Comparison of ENCODE assay signal across 10 mouse cellular contexts in genomic region chr19:36927800-36928361, GRCm38 (mm10). TPM values are rescaled to one million over a fixed set of nuclear protein-coding genes. Genes with fewer than 3 reads are reported as not detected.
A peak's percentile ranks its signal among the peaks of the same experiment; 100 is the strongest.
DNase-seq lines count a peak whose midpoint lies in the region; ATAC-seq and TF ChIP-seq lines count a peak whose summit lies in the region.
"Had no signal": no experiment of that assay in that cellular context is flagged by ENCODE, and none has a peak within 500 bp of the region (broad histone marks: within the 10 kb centered on the region; RNA-seq: fewer than 3 reads in every experiment).

No protein-coding gene starts in this region.

- TF ChIP-seq EP300 in ES-Bruce4 (IDR thresholded peaks at IDR 0.05; ENCODE audit: insufficient read depth, low read depth, low read length) = no peak
- TF ChIP-seq EP300 in liver, postnatal 0 days (IDR thresholded peaks at IDR 0.05; ENCODE audit: low read depth) = no peak

- DNase-seq in liver, postnatal 0 days = no peak
- no peak for DNase-seq in yolk sac, embryonic 10.5 days (ENCODE audit: low spot score)
- DNase-seq in lung, adult 18-20 months = no peak
- DNase-seq in layer of hippocampus, postnatal 10 days (ENCODE audit: low spot score in 2 of 2) = no peak
- DNase-seq: cerebellum, adult 18-20 months; right cerebral cortex, adult 18-20 months had no signal

- no peak for TF ChIP-seq CTCF in intestine, postnatal 0 days (IDR thresholded peaks at IDR 0.05; ENCODE audit: low read depth)
- TF ChIP-seq CTCF in ES-Bruce4 (IDR thresholded peaks at IDR 0.05; ENCODE audit: low read depth, low read length) = no peak
- TF ChIP-seq CTCF in liver, postnatal 0 days (IDR thresholded peaks at IDR 0.05; ENCODE audit: low read depth) = no peak

- H3K9ac ChIP-seq in intestine, postnatal 0 days (ENCODE audit: low read depth, low read length) = no peak overlapping the region
- no peak overlapping the region for H3K9ac ChIP-seq in intestine, embryonic 15.5 days
- 0 out of 2 replicates have a peak overlapping the region, but pooled peaks have one; percentile 100 for H3K9ac ChIP-seq in ES-Bruce4 (ENCODE audit: low read depth, poor library complexity, severe bottlenecking)
- no peak overlapping the region for H3K9ac ChIP-seq in embryonic facial prominence, embryonic 13.5 days
- H3K9ac ChIP-seq in liver, postnatal 0 days (replicated peaks) = 0 out of 2 replicates have a peak overlapping the region, but pooled peaks have one; percentile 46

- H3K36me3 ChIP-seq in intestine, postnatal 0 days (ENCODE audit: control insufficient read depth, insufficient read depth) = no peaks in the 10 kb centered on the region
- H3K36me3 ChIP-seq in intestine, embryonic 15.5 days = no peaks in the 10 kb centered on the region
- H3K36me3 ChIP-seq in ES-Bruce4 (ENCODE audit: control insufficient read depth, insufficient read depth, low read length, poor library complexity, severe bottlenecking) = no peaks in the 10 kb centered on the region; the same call in 1 of the 2 replicates
- no peaks in the 10 kb centered on the region for H3K36me3 ChIP-seq in embryonic facial prominence, embryonic 13.5 days
- 0 out of 2 replicates have a peak, but pooled peaks cover 3% of the 10 kb centered on the region for H3K36me3 ChIP-seq in liver, postnatal 0 days (replicated peaks; ENCODE audit: insufficient read depth, low read length)

- H3K4me2 ChIP-seq in intestine, postnatal 0 days (replicated peaks; ENCODE audit: low read depth) = peak overlapping the region; percentile 85
- no peak overlapping the region for H3K4me2 ChIP-seq in intestine, embryonic 15.5 days (replicated peaks)
- peak overlapping the region; percentile 81 for H3K4me2 ChIP-seq in embryonic facial prominence, embryonic 13.5 days
- H3K4me2 ChIP-seq in liver, postnatal 0 days (ENCODE audit: low read depth, low read length) = peak overlapping the region; percentile 82

- ATAC-seq in intestine, postnatal 0 days = no peak
- no peak for ATAC-seq in intestine, embryonic 15.5 days
- ATAC-seq in embryonic facial prominence, embryonic 13.5 days (ENCODE audit: insufficient number of reproducible peaks, insufficient read depth, low FRiP score, low TSS enrichment, low read depth) = no peak
- no peak for ATAC-seq in liver, postnatal 0 days

- H3K27ac ChIP-seq in intestine, postnatal 0 days (ENCODE audit: low read depth, low read length) = no peak overlapping the region
- no peak overlapping the region for H3K27ac ChIP-seq in intestine, embryonic 15.5 days
- H3K27ac ChIP-seq in ES-Bruce4 (ENCODE audit: insufficient read depth, low read length) = no peak overlapping the region
- H3K27ac ChIP-seq in embryonic facial prominence, embryonic 13.5 days = 0 out of 2 replicates have a peak overlapping the region, but pooled peaks have one; percentile 11
- H3K27ac ChIP-seq in liver, postnatal 0 days (ENCODE audit: low read depth) = peak overlapping the region; percentile 99; the same call in 1 of the 2 replicates

- H3K9me3 ChIP-seq in intestine, postnatal 0 days (ENCODE audit: control insufficient read depth) = no peaks in the 10 kb centered on the region
- H3K9me3 ChIP-seq in intestine, embryonic 15.5 days = no peaks in the 10 kb centered on the region
- no peaks in the 10 kb centered on the region for H3K9me3 ChIP-seq in ES-Bruce4 (replicated peaks; ENCODE audit: control insufficient read depth, insufficient read depth, low read length, poor library complexity, severe bottlenecking)
- H3K9me3 ChIP-seq in embryonic facial prominence, embryonic 13.5 days = no peaks in the 10 kb centered on the region
- H3K9me3 ChIP-seq in liver, postnatal 0 days (ENCODE audit: low read length) = no peaks in the 10 kb centered on the region

- WGBS in intestine, postnatal 0 days = 76% methylated on average over 6 of the region's 6 CpGs
- 81% methylated on average over 6 of the region's 6 CpGs for WGBS in intestine, embryonic 15.5 days
- WGBS in embryonic facial prominence, embryonic 13.5 days = 50% methylated on average over 6 of the region's 6 CpGs
- 60% methylated on average over 6 of the region's 6 CpGs for WGBS in liver, postnatal 0 days (ENCODE audit: insufficient replicate concordance)

- H3K4me3 ChIP-seq in intestine, postnatal 0 days (ENCODE audit: low read depth, low read length) = no peak overlapping the region
- no peak overlapping the region for H3K4me3 ChIP-seq in intestine, embryonic 15.5 days (replicated peaks)
- no peak overlapping the region for H3K4me3 ChIP-seq in ES-Bruce4 (ENCODE audit: low read depth, low read length)
- H3K4me3 ChIP-seq in embryonic facial prominence, embryonic 13.5 days = peak overlapping the region; percentile 89
- H3K4me3 ChIP-seq in liver, postnatal 0 days (ENCODE audit: low read depth, low read length) = peak overlapping the region; percentile 92

- H3K27me3 ChIP-seq in intestine, postnatal 0 days (replicated peaks; ENCODE audit: control insufficient read depth, insufficient read depth, low read length) = no peaks in the 10 kb centered on the region
- no peaks in the 10 kb centered on the region for H3K27me3 ChIP-seq in intestine, embryonic 15.5 days (replicated peaks)
- H3K27me3 ChIP-seq in ES-Bruce4 (ENCODE audit: control insufficient read depth, insufficient read depth, low read length, poor library complexity, severe bottlenecking) = no peaks in the 10 kb centered on the region
- no peaks in the 10 kb centered on the region for H3K27me3 ChIP-seq in embryonic facial prominence, embryonic 13.5 days
- no peaks in the 10 kb centered on the region for H3K27me3 ChIP-seq in liver, postnatal 0 days (ENCODE audit: insufficient read depth, low read length)

- no peak for TF ChIP-seq POLR2A in ES-Bruce4 (IDR thresholded peaks at IDR 0.05; ENCODE audit: insufficient read depth, low read length)

- 0 out of 2 replicates have a peak, but pooled peaks cover 3% of the 10 kb centered on the region for H3K4me1 ChIP-seq in intestine, postnatal 0 days (replicated peaks; ENCODE audit: control insufficient read depth, insufficient read depth, low read length)
- H3K4me1 ChIP-seq in intestine, embryonic 15.5 days (replicated peaks) = 0 out of 2 replicates have a peak, but pooled peaks cover 2% of the 10 kb centered on the region
- no peaks in the 10 kb centered on the region for H3K4me1 ChIP-seq in ES-Bruce4 (ENCODE audit: control insufficient read depth, insufficient read depth, low read length)
- H3K4me1 ChIP-seq in embryonic facial prominence, embryonic 13.5 days = peaks cover 22% of the 10 kb centered on the region
- peaks cover 23% of the 10 kb centered on the region for H3K4me1 ChIP-seq in liver, postnatal 0 days (ENCODE audit: insufficient read depth)

RNA-seq across cellular contexts. Expression of gene Btaf1, which starts 2.0 kb away (rescaled TPM):
- 3.0 and 3.4 TPM in 2 replicates for polyA plus RNA-seq in intestine, postnatal 0 days (2015; fragmentation: Nextera tagmentation; extraction: Ambion mirVana)
- polyA plus RNA-seq in intestine, embryonic 15.5 days (2015; fragmentation: Nextera tagmentation; extraction: Ambion mirVana) = 8.3 and 9.1 TPM in 2 replicates
- polyA plus RNA-seq in ES-Bruce4 (2011; ENCODE audit: insufficient read depth, insufficient read length, low read depth, missing spikeins) = 46.3 and 49.9 TPM in 2 replicates
- polyA plus RNA-seq in embryonic facial prominence, embryonic 13.5 days (2015; fragmentation: Nextera tagmentation; extraction: Ambion mirVana) = 10.6 and 11.9 TPM in 2 replicates
- polyA plus RNA-seq in liver, postnatal 0 days (2015; fragmentation: Nextera tagmentation; extraction: Ambion mirVana) = 2.9 and 3.7 TPM in 2 replicates
- total RNA-seq in layer of hippocampus, postnatal 10 days (2021) = 10 to 100 TPM; 20.0 to 20.5 TPM

RNA-seq across cellular contexts. Expression of gene Fgfbp3, which starts 8.5 kb away (rescaled TPM):
- polyA plus RNA-seq in intestine, postnatal 0 days (2015; fragmentation: Nextera tagmentation; extraction: Ambion mirVana) = 2.7 and 2.9 TPM in 2 replicates
- polyA plus RNA-seq in intestine, embryonic 15.5 days (2015; fragmentation: Nextera tagmentation; extraction: Ambion mirVana) = 4.2 and 5.0 TPM in 2 replicates
- polyA plus RNA-seq in ES-Bruce4 (2011; ENCODE audit: insufficient read depth, insufficient read length, low read depth, missing spikeins) = 2.3 and 2.5 TPM in 2 replicates
- polyA plus RNA-seq in embryonic facial prominence, embryonic 13.5 days (2015; fragmentation: Nextera tagmentation; extraction: Ambion mirVana) = 6.7 and 9.8 TPM in 2 replicates
- 1.0 and 1.2 TPM in 2 replicates for polyA plus RNA-seq in liver, postnatal 0 days (2015; fragmentation: Nextera tagmentation; extraction: Ambion mirVana)
- 10 to 100 TPM; 11.3 to 13.5 TPM for total RNA-seq in layer of hippocampus, postnatal 10 days (2021)

Comparison
In these comparisons a context has a peak if more than half of its experiments do, and no peak if none do; other contexts are left out.
1. H3K27ac ChIP-seq: peak in embryonic facial prominence, embryonic 13.5 days (single experiment) and liver, postnatal 0 days (single experiment); none in intestine, postnatal 0 days (single experiment), intestine, embryonic 15.5 days (single experiment) and ES-Bruce4 (single experiment).
2. H3K4me3 ChIP-seq: peak in embryonic facial prominence, embryonic 13.5 days (single experiment) and liver, postnatal 0 days (single experiment); none in intestine, postnatal 0 days (single experiment), intestine, embryonic 15.5 days (single experiment) and ES-Bruce4 (single experiment).
3. H3K9ac ChIP-seq: peak in ES-Bruce4 (single experiment) and liver, postnatal 0 days (single experiment); none in intestine, postnatal 0 days (single experiment), intestine, embryonic 15.5 days (single experiment) and embryonic facial prominence, embryonic 13.5 days (single experiment).